Mouse (Mus musculus): ENCODE measurements around the gene Mapre3. TPM values are rescaled to one million over a fixed set of nuclear protein-coding genes. Genes with fewer than 3 reads are reported as not detected.

The Mapre3 gene
- polyA plus RNA-seq, 1 experiment from 2014 or later = 40.5 TPM

DNA sequence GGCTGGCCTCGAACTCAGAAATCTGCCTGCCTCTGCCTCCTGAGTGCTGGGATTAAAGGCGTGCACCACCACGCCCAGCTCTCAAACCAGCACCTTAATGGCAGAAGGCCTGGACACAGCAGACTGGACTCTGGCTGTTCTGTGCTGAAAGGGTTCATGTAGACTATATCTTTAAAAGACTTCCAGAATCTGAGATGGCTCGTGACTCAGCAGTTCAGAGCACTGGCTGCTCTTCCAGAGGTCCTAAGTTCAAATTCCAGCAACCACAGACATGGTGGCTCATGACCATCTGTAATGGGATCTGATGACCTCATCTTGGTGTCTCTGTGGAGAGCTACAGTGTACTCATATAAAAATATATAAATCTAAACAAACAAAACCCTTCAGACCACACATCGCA lies 87.4 kb downstream of the Mapre3 start:
- H3K4me3 ChIP-seq (ENCODE audit: low read depth, low read length) = no peak overlapping the region
- H3K36me3 ChIP-seq (ENCODE audit: control insufficient read depth, insufficient read depth, low read length) = peaks cover 7% of the 10 kb centered on the region; the same call in 1 of the 2 replicates
- no peak overlapping the region for H3K27ac ChIP-seq (ENCODE audit: low read depth, low read length)
- H3K4me2 ChIP-seq = no peak overlapping the region
- WGBS = 95% methylated on average over 5 of the region's 5 CpGs
- peaks cover 3% of the 10 kb centered on the region for H3K4me1 ChIP-seq (ENCODE audit: control insufficient read depth, insufficient read depth, low read length)
- H3K27me3 ChIP-seq (ENCODE audit: control insufficient read depth, insufficient read depth, low read length) = no peaks in the 10 kb centered on the region
- ATAC-seq (ENCODE audit: low FRiP score) = no peak
- H3K9ac ChIP-seq (ENCODE audit: low read length) = no peak overlapping the region
- H3K9me3 ChIP-seq (ENCODE audit: control insufficient read depth, low read length) = no peaks in the 10 kb centered on the region
- DNase-seq (ENCODE audit: low spot score, missing footprints) = no peak

- WGBS = under 1% methylated on average over 55 of the region's 58 CpGs
- H3K4me1 ChIP-seq (ENCODE audit: control insufficient read depth, insufficient read depth, low read length) = peaks cover 12% of the 10 kb centered on the region
- peak; percentile 100 for DNase-seq (ENCODE audit: low spot score, missing footprints)
- H3K9ac ChIP-seq (ENCODE audit: low read length) = peak within 1 kb of the TSS; percentile 82
- H3K27me3 ChIP-seq (ENCODE audit: control insufficient read depth, insufficient read depth, low read length) = no peaks in the 10 kb centered on the region
- no peaks in the 10 kb centered on the region for H3K9me3 ChIP-seq (ENCODE audit: control insufficient read depth, low read length)
- H3K27ac ChIP-seq (ENCODE audit: low read depth, low read length) = peak within 1 kb of the TSS; percentile 40; the same call in 1 of the 2 replicates
- peak within 1 kb of the TSS; percentile 97 for H3K4me2 ChIP-seq
- H3K36me3 ChIP-seq (ENCODE audit: control insufficient read depth, insufficient read depth, low read length) = no peaks in the 10 kb centered on the region
- peak; percentile 96 for ATAC-seq (ENCODE audit: low FRiP score)
- H3K4me3 ChIP-seq (ENCODE audit: low read depth, low read length) = peak within 1 kb of the TSS; percentile 81
Measured at GRCm38 (mm10) chr5:30907413-30908059, 93.1 kb downstream of the Mapre3 start, which contains the start of gene Ost4. Ost4 (minus strand) TSS chr5:30907788.

DNA sequence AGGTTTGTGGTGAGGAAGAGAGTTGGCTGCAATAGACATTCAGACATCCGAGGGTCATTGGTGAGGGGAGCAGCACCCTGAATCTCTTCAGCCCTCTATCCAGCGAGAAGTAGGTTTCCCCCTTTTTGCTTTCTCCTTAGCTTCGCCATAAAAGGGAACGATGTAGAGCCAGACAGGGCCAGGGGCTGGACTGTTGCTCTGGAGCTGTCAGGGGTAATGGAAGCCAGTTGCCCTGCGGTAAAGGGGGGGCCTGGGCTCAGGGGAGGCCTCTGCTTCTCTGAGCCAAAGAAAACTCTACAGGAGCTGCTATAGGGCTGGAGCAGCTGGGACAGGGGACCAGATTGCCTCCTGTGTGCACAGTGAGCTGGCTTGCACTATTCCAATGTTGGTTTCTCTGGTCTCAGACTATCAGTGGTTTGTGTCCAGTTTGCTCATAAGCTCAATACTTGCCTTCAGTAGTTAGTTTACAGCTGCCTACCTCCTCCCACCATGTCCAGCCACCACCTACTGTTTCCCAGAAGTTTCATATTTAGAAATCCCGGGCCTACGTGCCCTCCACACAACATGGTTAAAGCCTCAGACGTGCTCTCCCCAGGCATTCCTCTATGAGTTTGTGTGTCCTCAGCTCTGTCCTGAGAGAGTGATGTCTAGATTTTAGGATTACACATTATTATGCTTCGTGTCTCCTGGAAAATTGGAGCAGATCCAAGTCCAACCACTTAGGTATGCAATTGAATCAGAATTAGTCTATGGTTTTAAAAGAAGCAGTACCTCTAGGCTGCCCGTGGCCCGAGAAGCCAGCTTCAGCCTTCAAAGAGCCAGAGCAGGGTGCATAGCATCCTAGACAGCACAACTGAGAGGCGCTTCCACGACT lies 94.2 kb downstream of the Mapre3 start:
- peak overlapping the region; percentile 82; the same call in 1 of the 2 replicates for H3K9ac ChIP-seq (ENCODE audit: low read length)
- no peaks in the 10 kb centered on the region for H3K36me3 ChIP-seq (ENCODE audit: control insufficient read depth, insufficient read depth, low read length)
- WGBS = 52% methylated on average over 13 of the region's 13 CpGs
- peaks cover 21% of the 10 kb centered on the region for H3K4me1 ChIP-seq (ENCODE audit: control insufficient read depth, insufficient read depth, low read length)
- H3K4me2 ChIP-seq = peak overlapping the region; percentile 97; the same call in 1 of the 2 replicates
- H3K4me3 ChIP-seq (ENCODE audit: low read depth, low read length) = no peak overlapping the region; the same call in 1 of the 2 replicates
- no peaks in the 10 kb centered on the region for H3K9me3 ChIP-seq (ENCODE audit: control insufficient read depth, low read length)
- no peak overlapping the region for H3K27ac ChIP-seq (ENCODE audit: low read depth, low read length)
- DNase-seq (ENCODE audit: low spot score, missing footprints) = no peak
- H3K27me3 ChIP-seq (ENCODE audit: control insufficient read depth, insufficient read depth, low read length) = no peaks in the 10 kb centered on the region
- no peak for ATAC-seq (ENCODE audit: low FRiP score)

DNA sequence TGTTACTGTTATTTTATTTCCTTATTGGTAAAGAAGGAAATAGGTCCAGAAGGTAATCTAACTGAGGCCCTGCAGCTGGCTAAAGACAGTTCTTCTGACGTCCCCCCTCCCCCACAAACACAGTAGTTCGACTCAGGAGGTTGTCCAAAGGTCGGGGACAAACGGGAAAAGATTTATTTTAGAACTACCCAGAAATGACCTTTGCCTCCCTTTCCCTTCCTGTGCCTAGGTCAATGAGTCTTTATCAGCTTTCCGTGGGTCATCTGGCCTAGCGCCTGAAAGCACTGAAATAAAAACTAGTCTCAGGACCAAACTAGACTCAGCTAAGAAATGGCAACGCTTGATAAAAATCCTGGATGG lies 94.8 kb downstream of the Mapre3 start:
- ATAC-seq (ENCODE audit: low FRiP score) (no peak), DNase-seq (ENCODE audit: low spot score, missing footprints) (no peak)
- Histone ChIP-seq H3K27ac (ENCODE audit: low read depth, low read length) (no peak overlapping the region), H3K4me3 (ENCODE audit: low read depth, low read length) (no peak overlapping the region), H3K4me2 (no peak overlapping the region), H3K4me1 (ENCODE audit: control insufficient read depth, insufficient read depth, low read length) (peaks cover 23% of the 10 kb centered on the region), H3K27me3 (ENCODE audit: control insufficient read depth, insufficient read depth, low read length) (no peaks in the 10 kb centered on the region), H3K9ac (ENCODE audit: low read length) (no peak overlapping the region), H3K9me3 (ENCODE audit: control insufficient read depth, low read length) (no peaks in the 10 kb centered on the region), H3K36me3 (ENCODE audit: control insufficient read depth, insufficient read depth, low read length) (no peaks in the 10 kb centered on the region)
- 60% methylated on average over 7 of the region's 7 CpGs for WGBS

DNA sequence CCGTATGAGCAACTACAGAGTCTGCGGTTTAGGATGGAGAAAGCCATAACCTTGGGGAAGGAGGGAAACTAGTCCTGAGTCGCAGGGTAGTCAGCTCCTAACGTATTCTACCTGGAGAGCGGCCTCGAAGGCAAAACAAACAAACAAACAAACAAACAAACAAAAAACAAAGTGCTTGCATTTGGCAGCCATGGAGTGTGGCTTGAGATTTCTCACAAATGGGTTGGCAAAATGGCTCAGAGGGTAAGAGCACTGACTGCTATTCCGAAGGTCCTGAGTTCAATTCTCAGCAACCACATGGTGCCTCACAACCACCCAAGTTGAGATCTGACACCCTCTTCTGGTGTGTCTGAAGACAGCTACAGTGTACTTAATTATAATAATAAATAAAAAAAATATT lies 95.4 kb downstream of the Mapre3 start:
- Histone ChIP-seq H3K27ac (ENCODE audit: low read depth, low read length) (no peak overlapping the region), H3K4me1 (ENCODE audit: control insufficient read depth, insufficient read depth, low read length) (peaks cover 23% of the 10 kb centered on the region), H3K9ac (ENCODE audit: low read length) (no peak overlapping the region), H3K4me2 (no peak overlapping the region), H3K9me3 (ENCODE audit: control insufficient read depth, low read length) (no peaks in the 10 kb centered on the region), H3K36me3 (ENCODE audit: control insufficient read depth, insufficient read depth, low read length) (no peaks in the 10 kb centered on the region), H3K4me3 (ENCODE audit: low read depth, low read length) (no peak overlapping the region), H3K27me3 (ENCODE audit: control insufficient read depth, insufficient read depth, low read length) (no peaks in the 10 kb centered on the region)
- 89% methylated on average over 7 of the region's 7 CpGs for WGBS
- no peak for DNase-seq (ENCODE audit: low spot score, missing footprints)
- no peak for ATAC-seq (ENCODE audit: low FRiP score)

GRCm38 (mm10) chr5:30910481-30910880 lies 96.0 kb downstream of the Mapre3 start:
- peaks cover 24% of the 10 kb centered on the region for H3K4me1 ChIP-seq (ENCODE audit: control insufficient read depth, insufficient read depth, low read length)
- no peak for DNase-seq (ENCODE audit: low spot score, missing footprints)
- H3K27ac ChIP-seq (ENCODE audit: low read depth, low read length) = no peak overlapping the region
- no peaks in the 10 kb centered on the region for H3K27me3 ChIP-seq (ENCODE audit: control insufficient read depth, insufficient read depth, low read length)
- H3K4me3 ChIP-seq (ENCODE audit: low read depth, low read length) = no peak overlapping the region
- no peaks in the 10 kb centered on the region for H3K9me3 ChIP-seq (ENCODE audit: control insufficient read depth, low read length)
- no peak overlapping the region for H3K4me2 ChIP-seq
- H3K36me3 ChIP-seq (ENCODE audit: control insufficient read depth, insufficient read depth, low read length) = no peaks in the 10 kb centered on the region
- no peak for ATAC-seq (ENCODE audit: low FRiP score)
- H3K9ac ChIP-seq (ENCODE audit: low read length) = no peak overlapping the region

- H3K4me2 ChIP-seq = no peak overlapping the region
Measured at GRCm38 (mm10) chr5:30912156-30912555, 97.7 kb downstream of the Mapre3 start.

DNA sequence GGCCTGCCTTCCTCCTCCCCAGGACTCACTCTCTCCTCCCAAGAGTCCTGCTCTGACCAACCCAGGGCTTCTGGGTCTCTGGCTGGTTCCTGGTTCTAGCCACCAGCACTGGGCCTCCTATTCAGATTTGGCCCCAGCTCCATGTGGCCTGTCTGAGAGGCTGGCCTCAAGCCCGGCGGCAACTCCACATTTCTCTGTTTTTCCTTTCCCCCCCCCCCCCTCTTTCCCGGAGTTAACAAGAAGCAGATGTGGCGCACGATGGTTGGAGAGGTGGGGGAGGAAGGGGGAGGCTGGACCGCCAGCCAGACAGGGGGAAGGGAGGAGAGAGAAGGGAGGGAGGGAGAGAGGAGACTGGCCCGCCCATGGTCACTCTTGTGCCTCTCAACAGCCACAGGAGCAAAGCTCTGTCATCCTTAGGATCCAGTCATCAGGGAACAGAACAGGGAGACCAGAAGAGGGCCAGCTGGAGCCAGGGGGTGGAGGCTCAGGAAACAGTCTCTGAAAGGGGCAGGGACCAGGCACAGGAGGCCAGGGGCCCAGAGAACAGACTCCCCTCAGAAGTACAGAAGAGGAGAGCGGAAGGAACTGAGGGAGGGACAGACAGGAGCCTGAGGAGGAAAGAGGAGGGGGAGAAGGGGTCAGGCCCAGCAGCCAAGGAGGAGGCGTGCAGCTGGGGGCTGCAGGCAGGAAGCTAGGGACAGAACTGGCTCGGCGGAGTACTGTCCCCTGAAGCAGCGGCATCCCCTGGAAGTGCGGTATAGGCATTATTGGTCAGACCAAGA lies 98.8 kb downstream of the Mapre3 start, which contains the start of gene Emilin1:
Emilin1 (plus strand) TSS at position 343 of the 782 bp plus-strand sequence.
- peaks cover 23% of the 10 kb centered on the region for H3K4me1 ChIP-seq (ENCODE audit: control insufficient read depth, insufficient read depth, low read length)
- H3K9me3 ChIP-seq (ENCODE audit: control insufficient read depth, low read length) = no peaks in the 10 kb centered on the region
- WGBS = 29% methylated on average over 12 of the region's 13 CpGs
- H3K27me3 ChIP-seq (ENCODE audit: control insufficient read depth, insufficient read depth, low read length) = no peaks in the 10 kb centered on the region
- ATAC-seq (ENCODE audit: low FRiP score) (peak; percentile 20; the same call in 1 of the 2 replicates), DNase-seq (ENCODE audit: low spot score, missing footprints) (peak; percentile 90)
- H3K4me2 ChIP-seq = peak within 1 kb of the TSS; percentile 22; the same call in 1 of the 2 replicates
- H3K36me3 ChIP-seq (ENCODE audit: control insufficient read depth, insufficient read depth, low read length) = no peaks in the 10 kb centered on the region
- H3K27ac ChIP-seq (ENCODE audit: low read depth, low read length) = peak within 1 kb of the TSS; percentile 76
- no peak within 1 kb of the TSS for H3K4me3 ChIP-seq (ENCODE audit: low read depth, low read length)
- H3K9ac ChIP-seq (ENCODE audit: low read length) = peak within 1 kb of the TSS; percentile 45

More at GRCm38 (mm10) chr5:30912156-30912555, 97.7 kb downstream of the Mapre3 start:
- Histone ChIP-seq H3K9ac (ENCODE audit: low read length) (no peak overlapping the region), H3K4me3 (ENCODE audit: low read depth, low read length) (no peak overlapping the region), H3K4me1 (ENCODE audit: control insufficient read depth, insufficient read depth, low read length) (peaks cover 27% of the 10 kb centered on the region), H3K27me3 (ENCODE audit: control insufficient read depth, insufficient read depth, low read length) (no peaks in the 10 kb centered on the region), H3K9me3 (ENCODE audit: control insufficient read depth, low read length) (no peaks in the 10 kb centered on the region), H3K27ac (ENCODE audit: low read depth, low read length) (no peak overlapping the region), H3K36me3 (ENCODE audit: control insufficient read depth, insufficient read depth, low read length) (no peaks in the 10 kb centered on the region)
- no peak for ATAC-seq (ENCODE audit: low FRiP score)
- 74% methylated on average over 5 of the region's 5 CpGs for WGBS
- DNase-seq (ENCODE audit: low spot score, missing footprints) = no peak
